Mouse (Mus musculus) hindbrain, embryonic 12.5 days (tissue): ENCODE data around the gene Dcakd. TPM values are rescaled to one million over a fixed set of nuclear protein-coding genes. Genes with fewer than 3 reads are reported as not detected.

Experiments
- ATAC-seq: fragments of 200-750 bp; cut with Nextera tagmentation; 2 replicates; pipeline ENCODE4 v1.8.0; 2017; ENCODE audit warnings: moderate TSS enrichment; ENCODE audit not compliant: low FRiP score
- H3K27ac ChIP-seq: fragments of 300-500 bp; sonication (generic); 2 replicates; pipeline ENCODE4 v1.5.1; 2016; ENCODE audit warnings: mild to moderate bottlenecking
- H3K27me3 ChIP-seq: fragments of 300-500 bp; sonication (generic); 2 replicates; pipeline ENCODE4 v1.6.1; 2016; ENCODE audit warnings: mild to moderate bottlenecking
- H3K36me3 ChIP-seq: fragments of 300-500 bp; sonication (generic); 2 replicates; pipeline ENCODE4 v1.6.1; 2016; ENCODE audit warnings: mild to moderate bottlenecking
- H3K4me1 ChIP-seq: fragments of 300-500 bp; sonication (generic); 2 replicates; pipeline ENCODE4 v1.6.1; 2016
- H3K4me2 ChIP-seq: fragments of 300-500 bp; sonication (generic); replicated peaks from 2 replicates; pipeline ENCODE4 v1.6.1; 2016; ENCODE audit warnings: mild to moderate bottlenecking
- H3K4me3 ChIP-seq: fragments of 300-500 bp; sonication (generic); 2 replicates; pipeline ENCODE4 v1.5.1; 2016; ENCODE audit warnings: mild to moderate bottlenecking
- H3K9ac ChIP-seq: fragments of 300-500 bp; sonication (generic); 2 replicates; pipeline ENCODE4 v1.6.1; 2016; ENCODE audit warnings: mild to moderate bottlenecking, moderate library complexity
- H3K9me3 ChIP-seq: fragments of 300-500 bp; sonication (generic); replicated peaks from 2 replicates; pipeline ENCODE4 v1.6.1; 2016; ENCODE audit warnings: mild to moderate bottlenecking
- WGBS: fragments of 180-500 bp; shearing (Covaris S2); methylation state at CpG from one replicate; pipeline ENCODE4 v1.1.7; 2016; 5-methylcytosine and 5-hydroxymethylcytosine counted together
- polyA plus RNA-seq: library from polyadenylated mRNA; unstranded; fragments of >200 nt; fragmentation: Nextera tagmentation; extraction: Ambion mirVana; gene quantifications from 2 replicates; pipeline ENCODE4 v1.2.1, GENCODE M21; 2016

Gene Dcakd
- polyA plus RNA-seq, 1 experiment from 2014 or later: 161 TPM

- Histone ChIP-seq H3K4me2 (no peak overlapping the region), H3K27me3 (no peaks in the 10 kb centered on the region), H3K4me3 (no peak overlapping the region), H3K9me3 (no peaks in the 10 kb centered on the region), H3K27ac (peak overlapping the region; percentile 70; the same call in 1 of the 2 replicates), H3K9ac (no peak overlapping the region), H3K36me3 (peaks cover 55% of the 10 kb centered on the region), H3K4me1 (peaks cover 33% of the 10 kb centered on the region)
- ATAC-seq: no peak
- 86% methylated on average over 16 of the region's 16 CpGs for WGBS
Measured at GRCm38 (mm10) chr11:103000111-103000510, 28.0 kb downstream of the Dcakd start.

- no peak overlapping the region for H3K4me2 ChIP-seq
- H3K27ac ChIP-seq: peak overlapping the region; percentile 70
Measured at GRCm38 (mm10) chr11:102999317-102999970, 28.7 kb downstream of the Dcakd start.

GRCm38 (mm10) chr11:102998577-102999316, 29.4 kb downstream of the Dcakd start:
- Histone ChIP-seq H3K4me3 (no peak overlapping the region), H3K36me3 (peaks cover 69% of the 10 kb centered on the region)
- 66% methylated on average over 14 of the region's 14 CpGs for WGBS

More at GRCm38 (mm10) chr11:102999317-102999970, 28.7 kb downstream of the Dcakd start:
- H3K9ac ChIP-seq: 0 out of 2 replicates have a peak overlapping the region, but pooled peaks have one; percentile 44
- peaks cover 36% of the 10 kb centered on the region for H3K4me1 ChIP-seq
- no peaks in the 10 kb centered on the region for H3K27me3 ChIP-seq
- no peak for ATAC-seq
- H3K36me3 ChIP-seq: peaks cover 62% of the 10 kb centered on the region
- H3K4me3 ChIP-seq: no peak overlapping the region
- 77% methylated on average over 14 of the region's 14 CpGs for WGBS
- H3K9me3 ChIP-seq: no peaks in the 10 kb centered on the region

GRCm38 (mm10) chr11:102998254-102998576, 29.9 kb downstream of the Dcakd start:
- Histone ChIP-seq H3K4me1 (peaks cover 45% of the 10 kb centered on the region), H3K27ac (peak overlapping the region; percentile 70), H3K9me3 (no peaks in the 10 kb centered on the region), H3K4me3 (no peak overlapping the region), H3K36me3 (peaks cover 66% of the 10 kb centered on the region), H3K27me3 (0 out of 2 replicates have a peak, but pooled peaks cover 3% of the 10 kb centered on the region), H3K4me2 (no peak overlapping the region), H3K9ac (0 out of 2 replicates have a peak overlapping the region, but pooled peaks have one; percentile 18)
- ATAC-seq: no peak; the same call in 1 of the 2 replicates
- 91% methylated on average over 7 of the region's 7 CpGs for WGBS

More at GRCm38 (mm10) chr11:102998577-102999316, 29.4 kb downstream of the Dcakd start:
- no peak overlapping the region for H3K4me2 ChIP-seq
- peaks cover 43% of the 10 kb centered on the region for H3K4me1 ChIP-seq
- H3K27me3 ChIP-seq: 0 out of 2 replicates have a peak, but pooled peaks cover 3% of the 10 kb centered on the region
- H3K27ac ChIP-seq: peak overlapping the region; percentile 70
- peak overlapping the region; percentile 44; the same call in 1 of the 2 replicates for H3K9ac ChIP-seq
- ATAC-seq: peak; percentile 75
- no peaks in the 10 kb centered on the region for H3K9me3 ChIP-seq

GRCm38 (mm10) chr11:102996991-102997770, 31.0 kb downstream of the Dcakd start:
- Histone ChIP-seq H3K4me3 (no peak overlapping the region), H3K27me3 (peaks cover 7% of the 10 kb centered on the region; the same call in 1 of the 2 replicates), H3K36me3 (peaks cover 65% of the 10 kb centered on the region), H3K4me2 (no peak overlapping the region), H3K4me1 (peaks cover 49% of the 10 kb centered on the region), H3K9me3 (no peaks in the 10 kb centered on the region), H3K9ac (no peak overlapping the region), H3K27ac (no peak overlapping the region)
- WGBS: 95% methylated on average over 12 of the region's 12 CpGs
- no peak for ATAC-seq

GRCm38 (mm10) chr11:102996385-102996784, 31.7 kb downstream of the Dcakd start:
- peaks cover 57% of the 10 kb centered on the region for H3K4me1 ChIP-seq
- H3K36me3 ChIP-seq: peaks cover 65% of the 10 kb centered on the region
- no peak for ATAC-seq
- no peaks in the 10 kb centered on the region for H3K9me3 ChIP-seq
- H3K4me3 ChIP-seq: no peak overlapping the region
- peaks cover 15% of the 10 kb centered on the region for H3K27me3 ChIP-seq
- no peak overlapping the region for H3K27ac ChIP-seq
- no peak overlapping the region for H3K9ac ChIP-seq
- H3K4me2 ChIP-seq: no peak overlapping the region
- WGBS: 91% methylated on average over 7 of the region's 7 CpGs

GRCm38 (mm10) chr11:102994952-102995351, 33.2 kb downstream of the Dcakd start:
- Histone ChIP-seq H3K4me1 (peaks cover 57% of the 10 kb centered on the region), H3K9me3 (no peaks in the 10 kb centered on the region), H3K4me2 (no peak overlapping the region), H3K27ac (0 out of 2 replicates have a peak overlapping the region, but pooled peaks have one; percentile 44), H3K9ac (no peak overlapping the region), H3K27me3 (peaks cover 29% of the 10 kb centered on the region), H3K4me3 (no peak overlapping the region), H3K36me3 (peaks cover 61% of the 10 kb centered on the region)
- ATAC-seq: no peak
- WGBS: 86% methylated on average over 18 of the region's 18 CpGs

GRCm38 (mm10) chr11:102993420-102994029, 34.6 kb downstream of the Dcakd start:
- peak; percentile 49 for ATAC-seq
- H3K9ac ChIP-seq: 0 out of 2 replicates have a peak overlapping the region, but pooled peaks have one; percentile 14
- peaks cover 47% of the 10 kb centered on the region for H3K36me3 ChIP-seq
- H3K4me2 ChIP-seq: 0 out of 2 replicates have a peak overlapping the region, but pooled peaks have one; percentile 5
- H3K27ac ChIP-seq: peak overlapping the region; percentile 64
- H3K4me3 ChIP-seq: no peak overlapping the region
- 32% methylated on average over 17 of the region's 17 CpGs for WGBS
- peaks cover 50% of the 10 kb centered on the region for H3K4me1 ChIP-seq
- H3K9me3 ChIP-seq: no peaks in the 10 kb centered on the region
- peaks cover 43% of the 10 kb centered on the region for H3K27me3 ChIP-seq

GRCm38 (mm10) chr11:102992940-102993339, 35.2 kb downstream of the Dcakd start:
- no peak overlapping the region for H3K4me2 ChIP-seq
- peaks cover 45% of the 10 kb centered on the region for H3K4me1 ChIP-seq
- H3K36me3 ChIP-seq: peaks cover 41% of the 10 kb centered on the region
- no peak overlapping the region for H3K9ac ChIP-seq
- H3K4me3 ChIP-seq: no peak overlapping the region
- no peak overlapping the region; the same call in 1 of the 2 replicates for H3K27ac ChIP-seq
- H3K27me3 ChIP-seq: peaks cover 45% of the 10 kb centered on the region
- 9% methylated on average over 5 of the region's 5 CpGs for WGBS
- no peaks in the 10 kb centered on the region for H3K9me3 ChIP-seq
- peak; percentile 58 for ATAC-seq

GRCm38 (mm10) chr11:102991681-102992080, 36.5 kb downstream of the Dcakd start:
- peak; percentile 34 for ATAC-seq
- peak overlapping the region; percentile 52 for H3K9ac ChIP-seq
- H3K4me2 ChIP-seq: peak overlapping the region; percentile 47
- H3K27ac ChIP-seq: peak overlapping the region; percentile 63
- peaks cover 45% of the 10 kb centered on the region for H3K27me3 ChIP-seq
- 2% methylated on average over 16 of the region's 16 CpGs for WGBS
- H3K36me3 ChIP-seq: peaks cover 30% of the 10 kb centered on the region
- H3K9me3 ChIP-seq: no peaks in the 10 kb centered on the region
- peaks cover 51% of the 10 kb centered on the region for H3K4me1 ChIP-seq
- H3K4me3 ChIP-seq: peak overlapping the region; percentile 21

- peak overlapping the region; percentile 30 for H3K4me3 ChIP-seq
- H3K9ac ChIP-seq: peak overlapping the region; percentile 46
- no peak overlapping the region for H3K27ac ChIP-seq
- H3K4me1 ChIP-seq: peaks cover 51% of the 10 kb centered on the region
- WGBS: 2% methylated on average over 29 of the region's 29 CpGs
- H3K9me3 ChIP-seq: no peaks in the 10 kb centered on the region
- ATAC-seq: no peak
- H3K27me3 ChIP-seq: peaks cover 50% of the 10 kb centered on the region
- H3K4me2 ChIP-seq: peak overlapping the region; percentile 59
- peaks cover 15% of the 10 kb centered on the region for H3K36me3 ChIP-seq
Measured at GRCm38 (mm10) chr11:102990152-102990663, 37.9 kb downstream of the Dcakd start.
